Mouse (Mus musculus) left cerebral cortex, postnatal 4 days (tissue): ENCODE data around the gene Notch2. TPM values are rescaled to one million over a fixed set of nuclear protein-coding genes. Genes with fewer than 3 reads are reported as not detected.

Experiments
- DNase-seq: peaks from one replicate; pipeline ENCODE4 v3.0.0-alpha.2; 2022
- intact Hi-C: fragments of 180-260 bp; cut with DNase I; formaldehyde crosslinking; loops from one replicate; pipeline ENCODE4 v1.15.1; 2025
- total RNA-seq, 2 experiments: library from RNA; stranded (reverse); gene quantifications; 2 replicates each; pipeline ENCODE4 v1.2.3; 2021

The Notch2 gene
- 10 to 100 TPM; 22.4 to 24.4 TPM for total RNA-seq

DNA sequence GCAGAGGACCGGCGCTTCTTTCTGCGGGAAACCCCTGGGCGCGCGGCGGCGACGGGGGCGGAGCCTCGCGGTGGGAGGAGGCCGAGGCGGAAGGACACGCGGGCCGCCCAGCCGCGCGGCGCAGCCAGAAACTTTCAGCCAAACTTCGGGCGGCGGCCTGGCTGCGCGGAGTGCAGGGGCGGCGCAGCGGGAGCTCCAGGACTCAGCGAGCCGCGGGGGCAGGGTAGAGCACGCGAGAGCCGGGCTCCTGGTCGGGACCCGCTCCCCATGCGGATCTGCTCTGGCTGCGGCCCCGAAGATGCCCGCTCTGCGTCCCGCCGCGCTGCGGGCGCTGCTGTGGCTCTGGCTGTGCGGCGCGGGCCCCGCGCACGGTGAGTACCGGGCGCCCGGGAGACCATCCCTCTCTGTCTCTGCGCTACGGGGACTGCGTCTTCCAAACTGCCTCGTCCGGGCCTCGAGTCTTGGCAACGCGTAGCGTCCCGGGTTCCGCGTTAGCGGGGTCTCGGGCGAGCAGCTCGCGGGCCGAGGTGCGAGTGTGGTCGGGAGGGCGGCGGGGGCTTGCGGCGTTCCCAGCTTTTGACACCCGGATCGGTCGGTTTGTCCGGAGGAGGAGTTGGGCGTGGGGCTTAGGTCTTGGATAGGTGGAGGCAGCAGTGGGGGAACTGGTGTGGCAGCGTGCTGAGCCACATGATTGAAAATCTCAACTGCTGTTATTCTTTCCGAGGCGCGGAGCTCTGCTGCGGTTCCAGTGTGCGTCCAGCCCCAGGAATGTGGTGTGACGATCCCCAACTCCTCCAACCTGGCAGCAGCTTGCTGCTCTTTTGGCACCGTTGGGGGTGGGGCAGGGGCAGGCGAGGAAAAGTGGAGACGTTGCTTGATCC, at the start of gene Notch2:
Gene Notch2 (plus strand): TSS at position 127 of the 881 bp plus-strand sequence.
- intact Hi-C loops, result no loop called here
- peak; percentile 94 for DNase-seq

DNA sequence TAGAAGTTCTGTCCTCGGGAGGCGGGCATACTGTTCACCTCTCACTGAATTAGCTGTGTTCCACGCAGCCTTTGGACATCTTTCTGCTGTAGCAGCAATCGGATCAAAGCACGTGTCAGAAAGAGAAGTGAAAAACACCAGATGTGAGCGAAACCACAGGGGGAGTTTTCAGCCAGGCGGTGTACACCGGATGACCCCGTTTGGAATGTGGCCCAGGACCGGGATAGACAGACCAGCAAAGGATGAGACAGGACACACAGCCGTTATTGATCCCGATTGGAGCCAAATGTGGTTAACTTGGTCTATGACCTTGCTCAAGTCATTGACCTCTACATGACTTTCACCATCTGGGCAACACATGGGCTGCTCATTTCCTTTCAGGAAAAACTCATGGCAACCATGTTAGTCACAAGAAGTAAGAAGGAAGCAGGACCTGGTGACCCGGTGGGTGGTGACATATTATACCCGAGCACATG, 48.4 kb upstream of the Notch2 start:
- intact Hi-C loops, result no loop called here
- peak; percentile 13 for DNase-seq

DNA sequence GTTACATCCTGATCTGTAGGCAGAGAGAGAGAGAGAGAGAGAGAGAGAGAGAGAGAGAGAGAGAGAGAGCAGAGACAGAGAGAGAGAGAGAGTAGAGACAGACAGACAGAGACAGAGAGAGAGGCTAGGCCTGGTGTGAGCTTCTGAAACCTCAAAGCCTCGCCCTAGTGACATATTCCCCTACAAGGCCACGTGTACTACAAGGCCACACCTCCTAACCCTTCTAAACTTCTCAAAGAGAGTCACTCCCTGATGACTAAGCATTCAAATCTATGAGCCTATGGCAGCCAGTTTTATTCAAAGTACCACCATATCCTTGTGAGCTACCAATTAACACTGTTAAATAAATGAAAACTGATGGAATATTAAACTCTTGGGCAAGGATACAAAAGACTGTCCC, 45.7 kb upstream of the Notch2 start:
- DNase-seq, result no peak
- intact Hi-C loops, result no loop called here

DNA sequence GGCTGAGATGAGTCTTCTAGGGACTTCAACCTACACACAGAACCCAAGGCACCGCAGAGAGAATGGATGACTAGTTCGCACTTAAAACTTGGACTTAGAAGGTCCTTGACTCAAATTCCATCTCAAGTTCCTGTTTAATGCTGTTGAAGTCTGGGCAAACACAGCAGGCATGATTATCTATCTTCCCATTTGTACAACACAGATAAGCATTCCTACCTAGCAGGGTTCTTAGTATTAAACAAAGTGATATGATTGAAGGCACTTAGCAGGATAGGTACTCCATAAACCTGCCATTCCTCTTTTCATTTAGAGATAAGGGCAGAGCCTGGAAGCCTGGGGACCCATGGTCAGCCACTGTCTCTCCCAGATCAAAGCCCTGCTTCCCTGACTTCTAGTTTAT, 45.1 kb upstream of the Notch2 start:
- intact Hi-C loops, result no loop called here
- no peak for DNase-seq

DNA sequence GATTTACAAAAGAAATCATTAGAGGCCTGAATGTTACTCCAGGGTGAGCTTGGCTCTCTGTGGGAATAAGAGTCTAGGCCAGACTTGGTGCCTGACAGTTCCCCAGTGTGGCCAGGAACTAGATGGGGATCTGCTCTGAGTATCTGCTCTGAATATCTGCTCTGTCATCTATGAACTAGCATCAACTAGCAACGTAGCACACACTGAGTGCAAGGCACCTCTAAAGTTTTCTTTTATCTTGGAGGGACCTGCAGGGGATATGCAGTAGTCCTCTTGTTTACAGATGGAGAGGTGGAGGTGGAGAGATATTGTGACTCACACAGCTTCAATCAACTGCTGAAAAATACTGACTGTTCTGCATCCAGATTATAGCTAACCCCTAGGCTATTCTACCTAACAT, 44.3 kb upstream of the Notch2 start:
- DNase-seq, result no peak
- intact Hi-C loops, result no loop called here

DNA sequence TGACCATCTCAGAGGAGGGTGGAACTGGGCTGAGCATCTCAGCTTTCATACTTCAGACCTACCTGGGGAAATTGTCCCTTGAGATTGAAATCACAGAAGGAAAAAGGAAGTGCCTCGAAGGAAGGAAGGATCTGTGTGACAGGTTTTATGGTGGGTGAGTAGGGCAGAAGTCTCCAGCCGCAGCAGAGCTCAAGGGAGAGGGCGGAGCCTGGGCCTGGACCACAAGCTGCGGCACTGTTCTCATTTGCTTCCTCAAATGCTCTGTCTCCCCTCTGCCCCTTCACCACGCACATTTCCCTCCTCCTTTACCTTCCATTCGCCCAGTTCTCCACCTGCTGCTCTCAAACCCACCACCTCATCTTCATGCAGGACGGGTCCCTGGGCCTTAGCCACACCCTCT, 42.2 kb upstream of the Notch2 start:
- DNase-seq, result no peak
- intact Hi-C loops, result no loop called here

DNA sequence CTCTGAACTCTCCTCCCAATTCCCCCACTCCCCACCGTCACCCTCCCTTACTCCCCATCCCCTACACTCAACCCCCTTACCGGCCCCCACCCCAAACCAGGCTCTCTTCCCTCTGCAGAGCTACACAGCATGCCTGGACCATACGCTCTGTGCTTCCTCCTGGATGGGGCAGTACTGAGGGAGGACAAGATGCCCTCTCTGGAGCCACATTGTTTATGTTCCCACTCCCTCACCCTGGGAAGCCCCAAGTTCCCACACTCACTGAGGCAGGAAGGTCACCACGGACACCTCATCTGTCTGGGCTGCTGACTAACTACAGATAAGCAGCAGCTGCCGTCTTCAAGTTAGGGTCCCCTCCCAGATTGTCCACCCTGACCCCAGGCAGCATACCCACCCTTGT, 41.1 kb upstream of the Notch2 start:
- intact Hi-C loops, result no loop called here
- DNase-seq, result no peak

DNA sequence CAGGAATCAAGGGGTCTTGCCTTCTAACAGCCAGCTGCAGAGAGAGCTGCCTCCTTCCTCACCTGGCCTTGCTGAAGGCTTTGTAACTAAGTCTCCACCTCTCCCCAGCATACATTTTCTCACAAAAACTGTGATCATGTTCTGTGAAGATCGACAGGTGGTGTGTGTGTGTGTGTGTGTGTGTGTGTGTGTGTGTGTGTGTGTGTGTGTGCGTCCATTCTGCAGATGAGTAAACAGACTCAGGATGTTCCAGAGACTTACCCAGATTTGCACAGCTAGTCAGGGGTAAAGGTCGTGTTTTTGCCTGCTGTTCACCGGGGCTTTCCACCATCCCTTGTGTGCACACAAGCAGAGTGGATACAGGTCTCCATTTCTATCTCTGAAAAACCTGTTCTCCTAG, 40.6 kb upstream of the Notch2 start:
- intact Hi-C loops, result no loop called here
- DNase-seq, result no peak

DNA sequence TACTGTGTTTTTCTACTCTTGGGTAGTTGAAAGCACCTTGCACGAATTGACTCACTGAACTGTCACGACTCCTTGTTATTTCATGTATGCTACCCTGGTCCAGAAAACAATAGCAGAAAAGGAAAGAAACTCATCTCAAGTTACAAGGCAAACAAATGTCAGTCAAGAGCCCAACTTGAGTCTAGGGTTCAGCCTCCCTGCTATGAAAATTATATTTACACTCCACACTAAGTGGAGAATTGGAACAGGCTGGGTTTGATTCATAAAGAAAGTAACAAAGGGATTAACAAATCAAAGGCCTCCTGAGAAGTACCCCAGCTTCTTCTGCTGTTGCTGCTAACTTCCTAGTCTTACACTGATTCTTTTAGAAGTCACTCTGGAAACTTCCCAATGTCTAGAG, 40.0 kb upstream of the Notch2 start:
- intact Hi-C loops, result no loop called here
- DNase-seq, result no peak

DNA sequence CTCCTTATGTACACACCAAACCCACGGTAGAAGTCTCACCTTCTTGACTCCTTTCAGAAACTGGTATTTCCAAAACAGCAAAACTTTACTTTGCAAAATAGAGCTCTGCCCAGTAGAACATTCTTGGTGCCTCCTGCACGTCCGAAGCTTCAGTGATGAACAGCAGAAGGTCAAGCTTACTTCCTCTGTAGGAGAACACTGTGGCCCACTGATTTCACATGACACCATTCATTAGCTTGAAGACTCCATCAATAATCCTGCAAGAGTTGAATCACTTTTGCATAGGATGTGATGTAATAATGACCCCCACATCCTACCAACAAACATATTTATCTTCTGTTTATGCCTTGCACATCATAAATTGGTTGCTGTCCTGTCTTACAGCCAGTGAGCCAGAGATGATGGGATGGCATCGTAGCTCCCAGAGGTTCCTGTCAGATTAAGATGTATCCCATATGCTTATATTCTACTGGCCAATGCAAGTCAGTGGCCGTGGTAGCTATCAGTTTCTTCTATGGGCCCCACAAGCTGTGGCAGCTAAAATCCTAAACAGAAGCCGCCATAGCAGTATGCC, 39.0 kb upstream of the Notch2 start:
- intact Hi-C loops, result no loop called here
- DNase-seq, result no peak

DNA sequence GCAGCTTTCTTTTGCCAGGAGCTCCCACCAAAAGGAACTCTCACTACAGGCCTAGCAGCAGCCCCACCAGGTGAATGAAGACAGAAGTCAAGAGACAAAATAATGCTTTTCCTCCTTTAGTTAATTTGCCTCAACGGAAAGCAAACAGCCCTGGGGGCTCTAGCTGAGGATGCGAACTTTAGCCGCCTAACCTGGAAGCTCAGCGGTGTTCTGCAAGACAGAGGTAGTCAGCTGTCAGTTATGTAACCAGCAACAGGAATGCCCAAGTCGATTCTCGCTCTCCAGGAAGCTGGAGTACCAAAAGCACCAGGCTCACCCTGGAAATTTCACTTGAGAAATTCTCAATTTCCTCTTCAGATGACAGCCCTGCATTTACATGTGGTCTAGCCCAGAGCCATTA, 36.6 kb upstream of the Notch2 start:
- no peak for DNase-seq
- intact Hi-C loops, result no loop called here

DNA sequence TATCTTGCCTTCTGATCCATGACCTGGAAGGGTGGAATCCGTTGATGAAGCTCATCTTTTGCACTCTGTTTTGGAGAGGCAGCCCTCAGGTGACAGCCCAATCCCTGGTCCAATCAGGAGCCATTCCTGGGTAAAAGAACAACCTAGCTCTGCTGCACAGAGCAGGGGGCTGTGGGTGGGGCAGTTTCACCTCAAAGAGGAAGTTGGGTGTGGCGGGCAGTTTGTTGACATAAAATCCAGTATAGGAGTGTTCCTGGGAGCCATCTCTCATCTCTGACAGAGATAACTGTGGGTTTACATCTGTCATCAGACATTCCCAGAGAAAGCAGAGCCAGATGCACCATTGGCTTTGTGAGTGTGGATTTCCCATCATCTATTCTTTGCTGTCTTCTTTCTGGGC, 34.6 kb upstream of the Notch2 start:
- DNase-seq, result no peak
- intact Hi-C loops, result no loop called here

DNA sequence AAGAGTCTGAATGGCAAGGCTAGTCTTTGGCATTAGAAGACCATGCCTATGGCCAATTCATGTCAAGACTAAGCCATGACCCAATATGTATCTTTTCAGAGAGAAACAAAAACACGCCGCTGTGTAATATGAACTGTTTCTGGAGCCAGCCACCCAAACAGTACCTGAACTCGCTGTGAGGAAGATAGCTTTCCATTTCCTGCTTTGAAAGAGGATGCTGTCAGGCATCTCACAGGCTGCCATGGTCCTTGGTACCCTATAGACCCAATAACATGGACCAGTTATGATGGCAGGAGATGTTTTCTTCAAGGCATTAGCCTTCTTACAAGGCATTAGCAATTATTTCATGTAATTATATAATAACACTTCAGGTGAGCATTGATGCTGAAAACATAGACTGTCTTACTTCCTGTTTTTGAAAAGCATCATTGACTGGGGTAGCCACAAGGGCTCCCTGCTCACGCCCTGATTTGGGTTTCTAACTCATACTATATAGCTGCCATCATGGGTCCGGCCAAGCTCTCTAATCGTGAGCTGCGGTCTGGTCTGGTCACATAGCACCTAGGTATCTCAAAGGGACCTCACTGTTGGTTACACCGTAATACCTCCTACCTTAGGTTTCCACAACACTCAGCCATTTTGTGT, 32.5 kb upstream of the Notch2 start:
- intact Hi-C loops, result no loop called here
- DNase-seq, result no peak

DNA sequence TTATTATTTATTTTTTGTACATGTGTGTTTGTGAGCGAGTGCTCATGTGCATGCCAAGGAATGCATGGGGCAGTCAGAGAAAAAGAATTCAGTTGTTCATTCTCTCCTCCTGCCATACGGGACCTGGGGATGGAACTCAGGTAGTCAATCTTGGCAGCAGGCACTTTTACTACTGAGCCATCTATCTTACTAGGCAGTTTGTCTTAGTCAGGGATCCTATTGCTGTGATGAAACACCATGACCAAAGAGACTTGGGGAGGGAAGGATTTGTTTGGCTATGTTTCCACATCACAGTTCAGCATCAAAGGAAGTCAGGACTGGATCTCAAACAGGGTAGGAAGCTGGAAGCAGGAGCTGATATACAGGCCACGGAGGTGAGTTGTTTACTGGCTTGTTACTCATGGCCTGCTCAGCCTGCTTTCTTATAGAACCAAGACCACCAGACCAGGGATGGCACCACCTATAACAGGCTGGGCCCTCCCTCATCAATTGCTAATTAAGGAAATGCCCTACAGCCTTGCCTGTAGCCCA, 31.9 kb upstream of the Notch2 start:
- intact Hi-C loops, result no loop called here
- DNase-seq, result no peak

DNA sequence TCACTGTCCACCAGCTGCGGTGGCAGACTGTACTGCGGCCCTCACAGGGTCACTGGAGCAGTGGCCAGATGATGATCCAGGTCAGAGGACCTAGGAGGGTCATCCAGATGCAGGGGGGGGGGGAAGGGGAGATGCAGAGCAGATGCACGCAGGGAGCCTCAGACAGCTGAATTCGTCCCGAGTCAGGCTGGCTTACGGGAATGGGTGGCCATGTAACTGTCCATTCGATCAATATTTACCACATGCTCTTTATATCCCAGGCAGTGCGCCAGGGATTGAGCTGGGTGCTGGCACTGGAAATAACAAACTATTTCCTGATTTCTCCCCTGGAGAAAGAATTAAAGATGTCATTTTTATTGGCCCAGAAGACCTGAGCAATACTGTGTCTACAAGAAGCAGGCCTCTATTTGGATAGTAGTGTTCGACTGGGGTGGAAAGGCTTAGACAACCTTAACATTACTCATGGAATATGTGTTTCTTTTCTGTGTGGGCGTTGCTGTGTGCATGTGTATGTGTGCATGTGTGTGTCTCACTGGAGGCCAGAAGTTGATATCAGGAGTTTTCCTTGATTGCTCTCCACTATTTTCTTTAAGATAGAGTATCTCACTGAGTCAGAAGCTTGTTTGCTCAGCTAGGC, 28.3 kb upstream of the Notch2 start:
- intact Hi-C loops, result no loop called here

DNA sequence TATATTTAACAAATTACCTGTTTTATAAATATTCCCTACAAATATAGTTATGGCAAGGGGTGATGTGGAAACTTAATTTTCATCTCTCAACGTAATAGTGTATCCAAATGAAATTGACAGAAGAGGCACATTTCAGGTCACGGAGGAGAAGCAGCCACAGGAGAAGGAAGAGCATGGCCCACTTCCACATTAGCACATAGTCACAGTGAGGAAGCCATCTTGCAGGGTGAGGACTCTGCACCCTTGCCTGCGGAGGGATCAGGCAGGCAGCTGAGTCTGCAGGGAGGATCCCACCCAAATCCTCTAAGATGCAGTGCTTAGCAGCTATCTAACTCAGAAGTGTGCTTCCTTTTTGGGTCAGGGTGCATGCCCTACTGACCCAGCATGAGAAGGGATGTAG, 27.6 kb upstream of the Notch2 start:
- DNase-seq, result no peak
- intact Hi-C loops, result no loop called here

More for the DNA sequence above, 28.3 kb upstream of the Notch2 start:
- DNase-seq, result no peak

DNA sequence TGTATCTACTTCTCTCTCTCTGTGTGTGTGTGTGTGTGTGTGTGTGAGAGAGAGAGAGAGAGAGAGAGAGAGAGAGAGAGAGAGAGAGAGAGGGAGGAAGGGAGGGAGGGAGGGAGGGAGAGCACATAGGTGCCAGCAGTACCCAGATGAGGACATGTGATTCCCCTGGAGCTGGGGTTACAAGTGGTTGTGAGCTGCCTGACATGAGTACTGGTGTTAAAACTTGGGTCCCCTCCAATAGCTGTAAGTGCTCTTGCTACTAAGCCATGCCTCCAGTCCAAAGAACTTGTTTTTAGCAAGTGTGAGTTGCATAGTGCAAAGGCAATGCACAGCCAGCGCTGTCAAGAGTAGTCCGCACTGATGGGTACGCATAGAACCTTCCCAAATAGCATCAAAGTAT, 26.2 kb upstream of the Notch2 start:
- intact Hi-C loops, result no loop called here
- DNase-seq, result no peak

DNA sequence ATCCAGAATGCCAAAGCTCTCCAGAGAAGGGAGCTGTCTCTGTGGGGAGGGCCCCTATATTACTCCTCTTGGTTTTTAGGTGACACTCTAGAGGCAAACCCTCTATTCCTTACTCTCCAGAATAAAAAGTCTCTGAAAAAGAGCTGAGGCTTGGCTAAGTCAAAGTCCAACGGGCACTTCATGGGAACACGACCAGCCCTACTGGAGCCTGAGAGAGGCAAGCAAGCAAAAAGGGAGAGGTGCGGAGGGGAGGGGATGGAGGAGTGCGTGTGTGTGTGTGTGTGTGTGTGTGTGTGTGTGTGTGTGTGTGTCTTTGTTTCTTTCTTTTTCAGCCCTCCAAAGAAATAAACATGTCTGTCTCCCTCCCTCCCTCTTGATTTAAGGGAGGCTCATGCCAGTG, 24.6 kb upstream of the Notch2 start:
- intact Hi-C loops, result no loop called here
- no peak for DNase-seq

DNA sequence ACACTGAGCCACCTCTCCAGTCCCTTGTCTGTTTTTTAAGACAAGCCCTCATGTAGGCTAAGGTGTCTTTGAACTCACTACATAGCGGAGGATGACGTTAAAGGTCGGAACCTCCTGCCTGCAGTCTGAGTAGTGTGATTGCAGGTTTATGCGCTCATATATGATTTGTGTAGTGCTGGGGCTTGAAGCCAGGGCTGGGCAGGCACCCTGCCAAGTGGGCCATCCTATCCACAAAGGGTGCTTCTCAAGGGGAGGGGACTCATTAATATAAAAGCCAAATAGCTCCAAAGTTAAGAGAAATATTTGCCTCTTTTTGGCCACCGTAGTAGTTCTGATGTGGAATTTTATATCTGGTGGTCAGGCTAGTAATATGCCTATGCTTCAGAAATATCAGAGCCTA, 22.8 kb upstream of the Notch2 start:
- DNase-seq, result peak; percentile 14
- intact Hi-C loops, result no loop called here

DNA sequence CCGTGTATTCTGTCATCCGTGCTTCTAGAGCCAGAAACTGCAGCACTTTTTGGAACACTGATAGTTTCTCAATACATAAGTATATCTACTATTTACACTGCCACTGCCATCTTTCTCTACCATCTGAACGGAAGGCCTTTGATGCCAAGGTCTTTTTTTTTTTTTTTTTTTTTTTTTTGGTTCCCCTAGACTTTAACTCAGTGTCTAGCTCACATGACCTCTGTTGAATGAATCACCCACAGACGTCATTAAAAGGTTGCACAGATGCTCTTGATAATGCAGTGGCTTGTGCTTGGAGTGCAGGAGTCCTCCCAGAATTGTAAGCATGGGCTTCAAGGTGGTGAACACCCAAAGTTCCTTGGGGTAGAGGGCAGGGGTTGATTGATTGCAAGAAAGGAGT, 21.0 kb upstream of the Notch2 start:
- DNase-seq, result no peak
- intact Hi-C loops, result no loop called here

DNA sequence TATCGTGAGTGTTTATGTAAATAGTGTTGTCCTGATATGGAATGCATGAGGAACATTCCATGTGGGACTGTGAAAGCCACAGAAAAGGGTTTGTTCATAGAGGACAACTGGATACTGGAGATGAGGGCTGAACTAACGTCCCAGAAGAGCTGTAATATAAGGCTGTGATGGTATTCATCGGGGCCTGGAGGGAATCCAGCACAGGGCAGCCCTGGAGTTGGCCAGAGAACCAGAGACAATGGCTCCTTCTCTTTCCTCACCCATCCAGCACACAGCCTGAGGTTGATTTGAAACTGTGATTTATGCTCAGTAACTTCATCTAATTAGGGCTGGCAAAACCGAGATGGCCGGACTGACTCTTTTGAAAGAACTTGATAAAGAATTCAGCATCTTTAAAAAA, 20.1 kb upstream of the Notch2 start:
- DNase-seq, result no peak
- intact Hi-C loops, result no loop called here
